Mouse (Mus musculus) heart, adult 2 months (tissue): ENCODE measurements around the gene Adgrb2. TPM values are rescaled to one million over a fixed set of nuclear protein-coding genes. Genes with fewer than 3 reads are reported as not detected.

ENCODE experiments used
- DNase-seq, 2 experiments: peaks; one replicate each; pipeline ENCODE4 v3.0.0; 2021
- H3K27ac ChIP-seq: fragments of 200-600 bp; 2 replicates; pipeline ENCODE4 v1.8.1; 2022
- H3K27me3 ChIP-seq: fragments of 200-500 bp; 2 replicates; pipeline ENCODE4 v1.6.1; 2012; ENCODE audit warnings: mild to moderate bottlenecking, low read length, inconsistent platforms, mixed read lengths; ENCODE audit not compliant: control insufficient read depth, insufficient read depth
- H3K36me3 ChIP-seq: fragments of 200-500 bp; 2 replicates; pipeline ENCODE4 v1.6.1; 2012; ENCODE audit warnings: low read length, inconsistent platforms; ENCODE audit not compliant: control insufficient read depth, insufficient read depth
- H3K4me1 ChIP-seq: fragments of 200-500 bp; 2 replicates; pipeline ENCODE4 v1.6.1; 2011; ENCODE audit warnings: low read length; ENCODE audit not compliant: control insufficient read depth, insufficient read depth
- H3K4me3 ChIP-seq: fragments of 200-600 bp; 2 replicates; pipeline ENCODE4 v1.8.1; 2022
- H3K79me2 ChIP-seq: fragments of 200-500 bp; replicated peaks from 2 replicates; pipeline ENCODE4 v1.6.1; 2012; ENCODE audit warnings: mild to moderate bottlenecking, inconsistent platforms, low read length, moderate library complexity, mixed read lengths; ENCODE audit not compliant: control insufficient read depth, insufficient read depth
- H3K9ac ChIP-seq: fragments of 200-500 bp; 2 replicates; pipeline ENCODE4 v1.6.1; 2012; ENCODE audit warnings: low read depth, mild to moderate bottlenecking, control low read depth, inconsistent platforms, low read length, mixed read lengths
- CTCF ChIP-seq: fragments of 200-600 bp; IDR thresholded peaks from 2 replicates; pipeline ENCODE4 v1.8.1; 2022; ENCODE audit warnings: antibody characterized with exemption, mild to moderate bottlenecking, moderate library complexity
- EP300 ChIP-seq: fragments of 200-500 bp; IDR thresholded peaks from 2 replicates; pipeline ENCODE4 v1.6.1; 2011; ENCODE audit warnings: low read depth, low read length, control low read depth; ENCODE audit not compliant: insufficient read depth
- POLR2A ChIP-seq: fragments of 200-500 bp; IDR thresholded peaks from 2 replicates; pipeline ENCODE4 v1.6.1; 2011; ENCODE audit warnings: mild to moderate bottlenecking, low read depth, low read length, control low read depth; ENCODE audit not compliant: insufficient read depth
- WGBS: fragments of 180-500 bp; shearing (Covaris S2); methylation state at CpG from one replicate; pipeline ENCODE4 v1.1.7; 2018; 5-methylcytosine and 5-hydroxymethylcytosine counted together
- intact Hi-C: fragments of 180-260 bp; cut with DNase I; formaldehyde crosslinking; loops from one replicate; pipeline ENCODE4 v1.15.1; 2025
- polyA plus RNA-seq: library from polyadenylated mRNA; depleted of rRNA; stranded (reverse); fragments of >200 nt; gene quantifications from 2 replicates; pipeline ENCODE4 v1.2.3, GENCODE M21; 2012
- total RNA-seq, 2 experiments: library from RNA; stranded (reverse); gene quantifications; 2 replicates each; pipeline ENCODE4 v1.2.3; 2021

Gene Adgrb2
- total and polyA plus RNA-seq, 3 experiments: 1.8 to 4.8 (median 2.0) TPM

GRCm38 (mm10) chr4:129985161-129985670 is 546 bp downstream of the Adgrb2 start:
- Histone ChIP-seq H3K27ac (no peak overlapping the region), H3K27me3 (peaks cover 16% of the 10 kb centered on the region), H3K36me3 (no peaks in the 10 kb centered on the region), H3K4me3 (peak overlapping the region; percentile 55), H3K79me2 (no peaks in the 10 kb centered on the region), H3K4me1 (peaks cover 10% of the 10 kb centered on the region), H3K9ac (peak overlapping the region; percentile 52)
- no peak for TF ChIP-seq CTCF
- TF ChIP-seq POLR2A: no peak
- no peak for TF ChIP-seq EP300
- 1% methylated on average over 41 of the region's 48 CpGs for WGBS
- intact Hi-C loops: loop anchor here (5.0 kb wide), 1 partner anchor 283 kb away; no protein-coding TSS in a partner anchor
- DNase-seq: peak; percentile 12 to 38

DNA sequence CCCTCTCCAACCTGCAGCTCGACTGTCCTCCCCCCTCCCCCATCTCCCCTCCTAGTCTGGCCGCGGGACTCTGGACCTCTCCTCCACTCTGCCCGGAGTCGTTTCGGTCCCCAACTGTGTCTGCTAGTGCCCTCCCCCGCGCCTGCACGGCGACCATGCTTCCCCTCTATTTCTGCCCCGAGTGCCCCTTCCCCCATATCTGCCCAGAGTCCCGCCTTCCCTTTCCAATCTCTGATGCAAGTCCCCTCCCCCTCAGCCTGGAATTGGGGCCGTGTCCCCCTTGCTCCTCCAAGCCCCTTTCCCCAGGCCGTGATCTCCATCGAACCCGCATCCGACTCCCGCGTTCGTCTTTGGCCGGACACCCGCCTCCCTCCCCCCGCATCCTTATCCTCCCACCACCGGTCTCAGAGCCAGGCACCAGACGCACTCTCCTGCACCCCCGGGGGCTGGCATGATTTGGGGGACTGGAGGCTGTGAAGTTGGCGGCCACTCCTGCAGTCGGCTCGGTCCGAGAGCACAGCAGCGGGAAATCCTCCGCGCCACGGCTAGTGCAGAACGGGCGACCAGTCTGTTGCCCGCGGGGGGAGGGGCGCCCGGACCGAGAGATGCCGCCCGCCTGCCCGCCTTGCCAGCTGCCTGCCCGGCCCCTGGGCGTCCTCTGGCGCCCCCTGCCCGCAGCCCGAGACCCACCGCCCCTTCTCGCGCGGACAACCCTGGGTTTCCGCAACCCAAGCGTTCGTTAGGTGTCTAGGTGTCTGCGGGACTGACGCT is 1.2 kb downstream of the Adgrb2 start:
- TF ChIP-seq EP300 (no peak), CTCF (peak; percentile 64)
- WGBS: 4% methylated on average over 58 of the region's 58 CpGs
- intact Hi-C loops: loop anchor here (5.0 kb wide), 1 partner anchor 284 kb away; no protein-coding TSS in a partner anchor
- Histone ChIP-seq H3K9ac (no peak overlapping the region; the same call in 1 of the 2 replicates), H3K36me3 (no peaks in the 10 kb centered on the region), H3K4me3 (peak overlapping the region; percentile 55), H3K79me2 (no peaks in the 10 kb centered on the region), H3K27me3 (peaks cover 16% of the 10 kb centered on the region), H3K4me1 (peaks cover 10% of the 10 kb centered on the region), H3K27ac (no peak overlapping the region)
- DNase-seq: peak; percentile 48 to 57

GRCm38 (mm10) chr4:129987825-129988504 is 3.3 kb downstream of the Adgrb2 start:
- Histone ChIP-seq H3K9ac (peak overlapping the region; percentile 9; the same call in 1 of the 2 replicates), H3K27ac (no peak overlapping the region), H3K27me3 (peaks cover 16% of the 10 kb centered on the region), H3K4me3 (peak overlapping the region; percentile 51), H3K79me2 (no peaks in the 10 kb centered on the region), H3K36me3 (no peaks in the 10 kb centered on the region), H3K4me1 (peaks cover 10% of the 10 kb centered on the region)
- peak; percentile 51 to 62 for DNase-seq
- WGBS: 4% methylated on average over 52 of the region's 53 CpGs
- intact Hi-C loops: loop anchor here (5.0 kb wide), 1 partner anchor 286 kb away; no protein-coding TSS in a partner anchor
- no peak for TF ChIP-seq CTCF
- TF ChIP-seq POLR2A: no peak
- no peak for TF ChIP-seq EP300

GRCm38 (mm10) chr4:129989925-129990324 is 5.3 kb downstream of the Adgrb2 start:
- no peak for DNase-seq
- intact Hi-C loops: loop anchor here (5.0 kb wide), 1 partner anchor 288 kb away; no protein-coding TSS in a partner anchor
- H3K27ac ChIP-seq: no peak overlapping the region
- no peaks in the 10 kb centered on the region for H3K36me3 ChIP-seq
- 77% methylated on average over 4 of the region's 4 CpGs for WGBS
- H3K4me3 ChIP-seq: no peak overlapping the region
- TF ChIP-seq POLR2A (no peak), CTCF (no peak), EP300 (no peak)
- no peak overlapping the region for H3K9ac ChIP-seq
- peaks cover 15% of the 10 kb centered on the region for H3K27me3 ChIP-seq
- H3K4me1 ChIP-seq: peaks cover 4% of the 10 kb centered on the region
- no peaks in the 10 kb centered on the region for H3K79me2 ChIP-seq

GRCm38 (mm10) chr4:129992720-129993119 is 8.1 kb downstream of the Adgrb2 start:
- TF ChIP-seq POLR2A (no peak), CTCF (no peak), EP300 (no peak)
- no peaks in the 10 kb centered on the region for H3K79me2 ChIP-seq
- no peaks in the 10 kb centered on the region for H3K4me1 ChIP-seq
- no peak overlapping the region for H3K9ac ChIP-seq
- H3K36me3 ChIP-seq: no peaks in the 10 kb centered on the region
- no peak for DNase-seq
- no peak overlapping the region for H3K4me3 ChIP-seq
- whole genome bisulfite sequencing: 69% methylated on average over 16 of the region's 16 CpGs
- intact Hi-C loops: no loop called here
- 0 out of 2 replicates have a peak, but pooled peaks cover 2% of the 10 kb centered on the region for H3K27me3 ChIP-seq
- no peak overlapping the region for H3K27ac ChIP-seq
